Mouse (Mus musculus): Measurements from ENCODE around the gene Mboat1.

DNA sequence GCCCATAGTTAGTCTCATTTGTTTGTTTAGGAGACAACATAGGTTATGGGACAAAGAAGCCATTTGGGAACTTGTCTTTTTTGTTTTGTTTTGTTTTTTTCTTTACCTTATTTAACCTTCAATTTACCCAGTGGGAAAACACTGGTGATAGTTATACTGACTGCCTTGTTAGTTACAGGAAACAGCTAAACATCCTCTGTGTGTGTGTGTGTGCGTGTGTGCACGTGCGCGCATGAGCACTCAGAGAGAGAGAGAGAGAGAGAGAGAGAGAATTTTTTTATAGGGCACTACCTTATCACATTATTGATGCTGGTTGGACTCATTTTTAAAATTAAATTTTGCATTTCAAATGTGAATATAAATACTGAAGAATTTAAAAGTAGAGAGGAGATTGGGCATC is 38.3 kb downstream of the Mboat1 start:
- TF ChIP-seq CTCF (conservative IDR thresholded peaks at IDR 0.05; ENCODE audit: insufficient read depth, insufficient read length, low read depth, low read length) (no peak), POLR2A (IDR thresholded peaks at IDR 0.05; ENCODE audit: low read depth, low read length) (no peak)
